Mouse (Mus musculus): ENCODE measurements around the gene Elf1. TPM values are rescaled to one million over a fixed set of nuclear protein-coding genes. Genes with fewer than 3 reads are reported as not detected.
A peak's percentile ranks its signal among the peaks of the same experiment; 100 is the strongest.
"Not testable (repeated sequence)": the region's sequence is repeated elsewhere in the genome, so short reads cannot be mapped to it uniquely, and the experiment has no call there.

The Elf1 gene
- polyA plus RNA-seq, 2 experiments from 2014 or later: 122 to 145 TPM

GRCm38 (mm10) chr14:79521471-79522117 lies 40.6 kb downstream of the Elf1 start:
- peak; percentile 68 for ATAC-seq

GRCm38 (mm10) chr14:79522387-79522786 lies 41.4 kb downstream of the Elf1 start:
- ATAC-seq: no peak

- peak; percentile 28 for ATAC-seq
These were observed 45.1 kb downstream of the Elf1 start for GRCm38 (mm10) chr14:79526106-79526505.

GRCm38 (mm10) chr14:79527704-79528103 lies 46.7 kb downstream of the Elf1 start:
- ATAC-seq: no peak

- peak; percentile 78 for ATAC-seq
These were observed 48.9 kb downstream of the Elf1 start for GRCm38 (mm10) chr14:79529581-79530554.

- ATAC-seq: no peak
These were observed 49.8 kb downstream of the Elf1 start for GRCm38 (mm10) chr14:79530761-79531160.

GRCm38 (mm10) chr14:79532036-79532776 lies 51.2 kb downstream of the Elf1 start:
- ATAC-seq: peak; percentile 10

- ATAC-seq: no peak
These were observed 52.4 kb downstream of the Elf1 start for GRCm38 (mm10) chr14:79533350-79533749.

GRCm38 (mm10) chr14:79534206-79534605 lies 53.2 kb downstream of the Elf1 start:
- no peak for ATAC-seq

GRCm38 (mm10) chr14:79534656-79535055 lies 53.7 kb downstream of the Elf1 start:
- not testable (repeated sequence) for ATAC-seq

- no peak for ATAC-seq
These were observed 54.3 kb downstream of the Elf1 start for GRCm38 (mm10) chr14:79535318-79535717.

- no peak for ATAC-seq
These were observed 55.0 kb downstream of the Elf1 start for GRCm38 (mm10) chr14:79536011-79536410.

- ATAC-seq: no peak
These were observed 55.8 kb downstream of the Elf1 start for GRCm38 (mm10) chr14:79536837-79537236.

GRCm38 (mm10) chr14:79537463-79537862 lies 56.5 kb downstream of the Elf1 start:
- peak; percentile 86 for ATAC-seq

- ATAC-seq: no peak
These were observed 56.9 kb downstream of the Elf1 start for GRCm38 (mm10) chr14:79537921-79538320.

GRCm38 (mm10) chr14:79541606-79542005 lies 60.6 kb downstream of the Elf1 start:
- ATAC-seq: peak; percentile 10

GRCm38 (mm10) chr14:79549343-79549742 lies 68.3 kb downstream of the Elf1 start:
- ATAC-seq: no peak

- ATAC-seq: no peak
These were observed 70.9 kb downstream of the Elf1 start for GRCm38 (mm10) chr14:79551929-79552328.

GRCm38 (mm10) chr14:79552854-79553253 lies 71.9 kb downstream of the Elf1 start:
- peak; percentile 53 for ATAC-seq

GRCm38 (mm10) chr14:79557796-79558195 lies 76.8 kb downstream of the Elf1 start:
- peak; percentile 51 for ATAC-seq

GRCm38 (mm10) chr14:79562745-79563144 lies 81.8 kb downstream of the Elf1 start:
- ATAC-seq: peak; percentile 81

- no peak for ATAC-seq
These were observed 83.8 kb downstream of the Elf1 start for GRCm38 (mm10) chr14:79564784-79565183.

All from activated CD4-positive, CD25-positive, alpha-beta regulatory T cell, adult 4 months (primary cell).